Mouse (Mus musculus): ENCODE measurements around the gene Lipm. TPM values are rescaled to one million over a fixed set of nuclear protein-coding genes. Genes with fewer than 3 reads are reported as not detected.

Lipm gene
- polyA plus RNA-seq, 1 experiment from 2014 or later: not detected

- H3K4me1 ChIP-seq: no peaks in the 10 kb centered on the region
- H3K36me3 ChIP-seq: no peaks in the 10 kb centered on the region
- no peaks in the 10 kb centered on the region for H3K9me3 ChIP-seq (replicated peaks)
- H3K27ac ChIP-seq (replicated peaks): no peak overlapping the region
- 88% methylated on average over 4 of the region's 4 CpGs for WGBS
- no peaks in the 10 kb centered on the region for H3K27me3 ChIP-seq (ENCODE audit: low read depth, poor library complexity, severe bottlenecking)
- DNase-seq (ENCODE audit: low spot score): no peak
- H3K4me3 ChIP-seq: no peak overlapping the region
These were observed 18.9 kb downstream of the Lipm start for GRCm38 (mm10) chr19:34119653-34120052.

- no peaks in the 10 kb centered on the region for H3K4me1 ChIP-seq
- H3K4me3 ChIP-seq: no peak overlapping the region
- 72% methylated on average over 3 of the region's 3 CpGs for whole genome bisulfite sequencing
- DNase-seq (ENCODE audit: low spot score): no peak
- no peak overlapping the region for H3K27ac ChIP-seq (replicated peaks)
- no peaks in the 10 kb centered on the region for H3K36me3 ChIP-seq
- H3K27me3 ChIP-seq (ENCODE audit: low read depth, poor library complexity, severe bottlenecking): no peaks in the 10 kb centered on the region
- H3K9me3 ChIP-seq (replicated peaks): no peaks in the 10 kb centered on the region
These were observed 19.5 kb downstream of the Lipm start for GRCm38 (mm10) chr19:34120107-34120731.

- Histone ChIP-seq H3K9me3 (replicated peaks) (0 out of 2 replicates have a peak, but pooled peaks cover 3% of the 10 kb centered on the region), H3K4me3 (no peak overlapping the region), H3K27me3 (ENCODE audit: low read depth, poor library complexity, severe bottlenecking) (no peaks in the 10 kb centered on the region), H3K27ac (replicated peaks) (no peak overlapping the region), H3K4me1 (no peaks in the 10 kb centered on the region), H3K36me3 (no peaks in the 10 kb centered on the region)
- DNase-seq (ENCODE audit: low spot score): no peak
- 86% methylated on average over 6 of the region's 6 CpGs for WGBS
These were observed 38.1 kb downstream of the Lipm start for GRCm38 (mm10) chr19:34138720-34139430.

GRCm38 (mm10) chr19:34139431-34140046, 38.8 kb downstream of the Lipm start:
- no peaks in the 10 kb centered on the region for H3K36me3 ChIP-seq
- 0 out of 2 replicates have a peak, but pooled peaks cover 3% of the 10 kb centered on the region for H3K9me3 ChIP-seq (replicated peaks)
- no peak overlapping the region for H3K4me3 ChIP-seq
- WGBS: 78% methylated on average over 3 of the region's 3 CpGs
- no peaks in the 10 kb centered on the region for H3K27me3 ChIP-seq (ENCODE audit: low read depth, poor library complexity, severe bottlenecking)
- H3K4me1 ChIP-seq: no peaks in the 10 kb centered on the region
- no peak for DNase-seq (ENCODE audit: low spot score)
- H3K27ac ChIP-seq (replicated peaks): no peak overlapping the region

GRCm38 (mm10) chr19:34148421-34148820, 47.7 kb downstream of the Lipm start:
- no peaks in the 10 kb centered on the region for H3K4me1 ChIP-seq
- no peak overlapping the region for H3K4me3 ChIP-seq
- WGBS: 80% methylated on average over 4 of the region's 4 CpGs
- no peaks in the 10 kb centered on the region for H3K36me3 ChIP-seq
- H3K27ac ChIP-seq (replicated peaks): no peak overlapping the region
- no peak for DNase-seq (ENCODE audit: low spot score)
- H3K9me3 ChIP-seq (replicated peaks): no peaks in the 10 kb centered on the region
- no peaks in the 10 kb centered on the region for H3K27me3 ChIP-seq (ENCODE audit: low read depth, poor library complexity, severe bottlenecking)

- no peaks in the 10 kb centered on the region for H3K4me1 ChIP-seq
- DNase-seq (ENCODE audit: low spot score): no peak
- no peak overlapping the region for H3K4me3 ChIP-seq
- no peaks in the 10 kb centered on the region for H3K36me3 ChIP-seq
- H3K27ac ChIP-seq (replicated peaks): no peak overlapping the region
- WGBS: 84% methylated on average over 1 of the region's 1 CpGs
- H3K27me3 ChIP-seq (ENCODE audit: low read depth, poor library complexity, severe bottlenecking): no peaks in the 10 kb centered on the region
- H3K9me3 ChIP-seq (replicated peaks): no peaks in the 10 kb centered on the region
These were observed 51.2 kb downstream of the Lipm start for GRCm38 (mm10) chr19:34151909-34152308.

- WGBS: 76% methylated on average over 6 of the region's 6 CpGs
- no peaks in the 10 kb centered on the region for H3K36me3 ChIP-seq
- no peaks in the 10 kb centered on the region for H3K9me3 ChIP-seq (replicated peaks)
- no peak overlapping the region for H3K4me3 ChIP-seq
- DNase-seq (ENCODE audit: low spot score): no peak
- no peak overlapping the region for H3K27ac ChIP-seq (replicated peaks)
- H3K4me1 ChIP-seq: no peaks in the 10 kb centered on the region
- H3K27me3 ChIP-seq (ENCODE audit: low read depth, poor library complexity, severe bottlenecking): no peaks in the 10 kb centered on the region
These were observed 52.8 kb downstream of the Lipm start for GRCm38 (mm10) chr19:34153263-34154144.

GRCm38 (mm10) chr19:34162693-34163092, 62.0 kb downstream of the Lipm start:
- Histone ChIP-seq H3K27ac (replicated peaks) (no peak overlapping the region), H3K4me3 (no peak overlapping the region), H3K4me1 (no peaks in the 10 kb centered on the region), H3K9me3 (replicated peaks) (no peaks in the 10 kb centered on the region), H3K27me3 (ENCODE audit: low read depth, poor library complexity, severe bottlenecking) (peaks cover 53% of the 10 kb centered on the region), H3K36me3 (no peaks in the 10 kb centered on the region)
- WGBS: 87% methylated on average over 5 of the region's 5 CpGs
- no peak for DNase-seq (ENCODE audit: low spot score)

- Histone ChIP-seq H3K4me3 (no peak within 1 kb of the TSS), H3K27ac (replicated peaks) (no peak within 1 kb of the TSS), H3K9me3 (replicated peaks) (no peaks in the 10 kb centered on the region), H3K36me3 (no peaks in the 10 kb centered on the region), H3K27me3 (ENCODE audit: low read depth, poor library complexity, severe bottlenecking) (peaks cover 68% of the 10 kb centered on the region), H3K4me1 (peaks cover 6% of the 10 kb centered on the region; the same call in 1 of the 2 replicates)
- no peak for DNase-seq (ENCODE audit: low spot score)
- WGBS: 69% methylated on average over 5 of the region's 5 CpGs
These were observed 65.2 kb downstream of the Lipm start, which contains the start of gene Ankrd22 for GRCm38 (mm10) chr19:34165891-34166290. Gene Ankrd22 (minus strand): TSS chr19:34166053.

- Histone ChIP-seq H3K36me3 (no peaks in the 10 kb centered on the region), H3K27ac (replicated peaks) (no peak overlapping the region), H3K9me3 (replicated peaks) (no peaks in the 10 kb centered on the region), H3K4me1 (peaks cover 6% of the 10 kb centered on the region; the same call in 1 of the 2 replicates), H3K27me3 (ENCODE audit: low read depth, poor library complexity, severe bottlenecking) (peaks cover 69% of the 10 kb centered on the region), H3K4me3 (no peak overlapping the region)
- DNase-seq (ENCODE audit: low spot score): no peak
- WGBS: 92% methylated on average over 4 of the region's 4 CpGs
These were observed 65.7 kb downstream of the Lipm start for GRCm38 (mm10) chr19:34166386-34166785.

- Histone ChIP-seq H3K27me3 (ENCODE audit: low read depth, poor library complexity, severe bottlenecking) (peaks cover 75% of the 10 kb centered on the region), H3K27ac (replicated peaks) (no peak overlapping the region), H3K36me3 (no peaks in the 10 kb centered on the region), H3K4me1 (peaks cover 6% of the 10 kb centered on the region; the same call in 1 of the 2 replicates), H3K4me3 (no peak overlapping the region), H3K9me3 (replicated peaks) (no peaks in the 10 kb centered on the region)
- no peak for DNase-seq (ENCODE audit: low spot score)
- WGBS: 36% methylated on average over 7 of the region's 7 CpGs
These were observed 67.3 kb downstream of the Lipm start for GRCm38 (mm10) chr19:34167896-34168661.

- peaks cover 75% of the 10 kb centered on the region for H3K27me3 ChIP-seq (ENCODE audit: low read depth, poor library complexity, severe bottlenecking)
- H3K9me3 ChIP-seq (replicated peaks): no peaks in the 10 kb centered on the region
- DNase-seq (ENCODE audit: low spot score): no peak
- no peak overlapping the region for H3K4me3 ChIP-seq
- H3K4me1 ChIP-seq: peaks cover 6% of the 10 kb centered on the region; the same call in 1 of the 2 replicates
- no peak overlapping the region for H3K27ac ChIP-seq (replicated peaks)
- H3K36me3 ChIP-seq: no peaks in the 10 kb centered on the region
These were observed 68.4 kb downstream of the Lipm start for GRCm38 (mm10) chr19:34169121-34169520.

Measured in midbrain, embryonic 10.5 days (tissue).